Mouse (Mus musculus) spleen, embryonic (tissue): ENCODE measurements around the gene Pnpla8.

ENCODE experiments used
- CTCF ChIA-PET: fragments of 350-600 bp; sonication (Branson Sonifier 250); formaldehyde crosslinking; loops from one replicate; lab custom pipeline; 2022; lab: Charles Lee

The Pnpla8 gene

DNA sequence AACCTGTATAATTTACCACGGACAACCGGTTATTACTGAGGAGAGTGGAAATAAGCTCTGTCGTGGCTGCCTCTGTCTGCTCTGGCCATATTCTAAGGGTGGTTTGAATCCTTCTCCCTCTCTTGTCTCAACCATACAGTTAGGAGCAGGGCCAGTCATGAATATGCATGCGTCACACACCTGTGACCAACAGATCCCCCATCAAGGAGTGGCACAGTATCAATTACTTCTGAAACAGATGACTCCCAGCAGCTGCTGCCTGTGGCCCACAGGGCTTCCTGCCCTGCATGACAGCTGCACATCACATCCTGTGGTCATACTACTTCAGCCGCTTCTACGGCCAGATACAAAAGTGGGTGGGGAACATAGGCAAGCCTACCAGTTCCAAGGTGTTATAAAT is 122.9 kb downstream of the Pnpla8 start:
- CTCF ChIA-PET: no interaction called here

GRCm38 (mm10) chr12:44345251-44345650 is 124.1 kb downstream of the Pnpla8 start:
- CTCF ChIA-PET: no interaction called here

DNA sequence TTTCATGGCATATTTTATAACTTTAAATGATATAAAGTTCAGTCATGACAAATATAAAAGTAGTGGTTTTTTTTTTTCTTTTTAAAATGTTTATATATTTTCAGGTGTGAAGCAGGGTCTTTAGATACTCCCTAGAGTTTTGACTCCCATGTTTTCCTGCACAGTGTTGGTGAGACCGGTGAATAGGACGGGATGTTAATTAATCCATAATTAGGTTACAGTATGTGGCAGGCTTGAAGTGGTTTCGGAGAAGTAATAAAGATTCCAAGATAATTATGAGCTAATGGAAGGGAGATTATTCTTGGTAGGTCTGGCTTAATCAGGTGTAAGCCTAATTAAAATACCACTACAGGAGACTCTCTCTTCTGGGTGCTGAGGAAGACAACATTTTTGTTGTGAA is 125.0 kb downstream of the Pnpla8 start:
- CTCF ChIA-PET: no interaction called here

- CTCF ChIA-PET: no interaction called here
Observed at GRCm38 (mm10) chr12:44355116-44355515, 133.9 kb downstream of the Pnpla8 start.

DNA sequence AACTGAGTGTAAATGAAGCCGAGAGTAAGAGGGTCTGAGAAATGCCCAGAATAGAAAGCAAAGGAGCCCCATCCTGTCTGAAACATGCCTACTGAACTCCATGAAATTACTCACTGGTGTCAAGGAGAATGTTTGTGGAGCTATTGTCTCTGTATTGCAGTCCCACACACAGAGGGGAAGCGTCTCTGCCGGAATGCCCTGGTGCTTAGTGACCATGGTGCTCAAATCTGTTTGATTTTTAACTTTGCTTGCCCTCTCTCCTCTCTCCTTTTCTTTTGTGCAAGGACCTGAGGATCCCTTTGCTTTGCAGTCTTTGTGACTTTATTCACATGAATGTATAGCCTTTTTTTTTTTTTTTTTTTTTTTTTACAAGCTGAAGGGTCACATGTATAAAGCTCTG is 136.3 kb downstream of the Pnpla8 start:
- CTCF ChIA-PET: no interaction called here

- CTCF ChIA-PET: no interaction called here
Observed at GRCm38 (mm10) chr12:44357881-44358280, 136.7 kb downstream of the Pnpla8 start.

DNA sequence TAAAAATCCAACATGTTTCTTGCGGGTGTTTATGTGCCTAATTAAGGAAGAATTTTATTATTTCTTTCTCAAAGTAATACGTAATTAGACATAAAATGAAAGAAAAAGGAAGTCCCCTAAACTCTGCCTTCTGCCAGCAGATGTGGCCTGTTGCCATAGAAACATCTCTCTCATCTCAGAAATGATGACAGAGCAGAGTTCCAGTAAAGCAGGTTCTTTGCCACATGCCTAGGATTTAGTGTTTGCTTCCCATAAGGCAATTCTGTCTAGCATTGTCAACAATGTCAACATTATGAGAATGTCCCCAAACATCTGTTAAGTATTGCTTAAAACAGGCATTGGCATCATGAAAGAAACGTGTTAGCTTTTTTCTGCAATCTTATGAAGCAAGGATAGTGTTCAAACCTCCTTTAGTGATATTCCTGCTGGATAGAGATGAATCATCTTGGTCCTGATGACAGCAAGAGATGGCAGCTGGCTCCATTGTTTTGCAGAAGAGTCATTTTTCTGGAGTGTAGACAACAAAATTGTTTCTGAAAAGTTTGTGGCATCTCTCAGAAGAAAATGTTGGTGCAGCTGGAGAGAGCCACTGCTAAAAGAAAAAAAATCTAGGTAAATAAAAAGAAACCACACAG is 150.0 kb downstream of the Pnpla8 start:
- CTCF ChIA-PET: no interaction called here
